Mouse (Mus musculus) olfactory bulb, adult 2 months (tissue): ENCODE results near the gene Ankrd22. TPM values are rescaled to one million over a fixed set of nuclear protein-coding genes. Genes with fewer than 3 reads are reported as not detected.
A peak's percentile ranks its signal among the peaks of the same experiment; 100 is the strongest.

Source experiments
- H3K27ac ChIP-seq: fragments of 200-500 bp; 2 replicates; pipeline ENCODE4 v1.5.1; 2012; ENCODE audit warnings: low read depth, low read length; ENCODE audit not compliant: insufficient read depth
- H3K4me1 ChIP-seq: fragments of 200-500 bp; 2 replicates; pipeline ENCODE4 v1.6.1; 2012; ENCODE audit warnings: low read length; ENCODE audit not compliant: control insufficient read depth, insufficient read depth
- H3K4me3 ChIP-seq: fragments of 200-500 bp; 2 replicates; pipeline ENCODE4 v1.5.1; 2012; ENCODE audit warnings: mild to moderate bottlenecking, low read depth, low read length, moderate library complexity; ENCODE audit not compliant: insufficient read depth
- CTCF ChIP-seq: fragments of 200-500 bp; IDR thresholded peaks from 2 replicates; pipeline ENCODE4 v1.5.1; 2012; ENCODE audit warnings: low read depth, mild to moderate bottlenecking, low read length, moderate library complexity; ENCODE audit not compliant: insufficient read depth
- POLR2A ChIP-seq: fragments of 200-500 bp; IDR thresholded peaks from 2 replicates; pipeline ENCODE4 v1.6.1; 2012; ENCODE audit warnings: mild to moderate bottlenecking, low read depth, low read length, moderate library complexity; ENCODE audit not compliant: insufficient read depth
- WGBS: fragments of 180-500 bp; shearing (Covaris S2); methylation state at CpG from one replicate; pipeline ENCODE4 v1.1.7; 2018; 5-methylcytosine and 5-hydroxymethylcytosine counted together
- polyA plus RNA-seq: library from polyadenylated mRNA; stranded (reverse); fragments of >200 nt; gene quantifications from 2 replicates; pipeline ENCODE4 v1.2.4, GENCODE M21; 2012; ENCODE audit warnings: low replicate concordance; ENCODE audit not compliant: missing spikeins, insufficient read depth, insufficient read length

Gene Ankrd22
- polyA plus RNA-seq, 1 experiment: not detected

DNA sequence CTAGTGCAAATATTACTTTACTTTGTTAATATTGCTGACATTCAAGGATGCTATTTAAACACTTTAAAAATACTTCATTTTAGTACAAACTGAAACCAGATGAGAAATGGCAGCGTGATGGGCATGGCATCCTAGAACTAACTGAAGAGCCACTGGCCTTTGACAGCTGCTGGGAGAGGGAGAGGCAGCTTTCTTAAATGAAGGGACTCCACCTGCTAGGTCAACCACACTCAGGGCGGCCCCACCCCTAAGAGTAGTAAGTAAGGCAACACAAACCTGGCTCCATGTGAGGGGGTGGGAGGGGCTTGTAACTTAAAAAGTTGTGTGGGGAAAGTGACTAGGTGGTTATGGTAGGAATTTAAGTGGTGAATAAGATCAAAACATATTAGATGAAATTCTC is 36.8 kb upstream of the Ankrd22 start:
- 95% methylated on average over 2 of the region's 2 CpGs for WGBS
- Histone ChIP-seq H3K27ac (no peak overlapping the region), H3K4me3 (no peak overlapping the region), H3K4me1 (no peaks in the 10 kb centered on the region)
- TF ChIP-seq POLR2A (no peak), CTCF (no peak)

GRCm38 (mm10) chr19:34199488-34199887 is 33.6 kb upstream of the Ankrd22 start:
- H3K4me1 ChIP-seq: no peaks in the 10 kb centered on the region
- TF ChIP-seq CTCF (no peak), POLR2A (no peak)
- 74% methylated on average over 2 of the region's 2 CpGs for WGBS
- no peak overlapping the region for H3K4me3 ChIP-seq
- no peak overlapping the region for H3K27ac ChIP-seq

DNA sequence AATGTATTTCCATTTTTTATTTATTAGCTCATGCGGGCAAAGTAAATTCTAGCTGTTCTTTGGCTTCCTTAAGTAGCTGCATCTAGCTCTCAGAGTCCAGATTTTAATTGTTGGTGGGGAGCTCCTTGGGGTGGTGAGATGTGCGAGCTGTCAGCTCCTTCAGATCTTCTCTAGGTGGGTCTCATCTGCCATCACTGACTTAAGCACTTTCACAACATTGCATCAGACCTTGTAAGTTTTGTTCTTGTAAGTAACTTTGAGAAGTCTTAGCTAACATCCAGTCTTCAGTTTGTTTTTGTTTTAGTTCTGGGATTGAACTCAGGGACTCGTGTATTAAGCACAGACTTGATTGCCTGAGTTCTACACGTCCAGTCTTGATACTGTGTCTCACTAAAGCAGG is 33.0 kb upstream of the Ankrd22 start:
- no peak overlapping the region for H3K4me3 ChIP-seq
- no peaks in the 10 kb centered on the region for H3K4me1 ChIP-seq
- H3K27ac ChIP-seq: no peak overlapping the region
- no peak for TF ChIP-seq POLR2A
- no peak for TF ChIP-seq CTCF
- 88% methylated on average over 4 of the region's 4 CpGs for WGBS

DNA sequence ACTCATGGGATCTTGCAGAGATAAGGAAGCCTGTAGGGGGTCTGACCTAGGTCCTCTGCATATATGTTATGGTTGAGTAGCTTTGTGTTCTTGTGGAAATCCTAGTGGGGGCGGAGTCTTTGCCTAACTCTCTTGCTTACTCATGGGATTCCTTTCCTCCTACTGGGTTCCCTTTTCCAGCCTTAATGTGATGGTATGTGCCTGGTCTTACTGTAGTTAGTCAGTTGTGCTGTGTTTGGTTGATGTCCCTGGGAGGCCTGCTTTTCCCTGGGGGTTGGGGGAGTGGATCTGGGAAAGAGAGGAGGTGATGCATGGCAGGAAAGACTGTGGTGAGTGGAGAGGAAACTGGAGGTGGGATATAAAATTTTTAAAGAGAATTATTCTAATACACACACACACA is 32.2 kb upstream of the Ankrd22 start:
- Histone ChIP-seq H3K27ac (no peak overlapping the region), H3K4me1 (0 out of 2 replicates have a peak, but pooled peaks cover 2% of the 10 kb centered on the region), H3K4me3 (no peak overlapping the region)
- 97% methylated on average over 1 of the region's 1 CpGs for WGBS
- TF ChIP-seq POLR2A: no peak
- no peak for TF ChIP-seq CTCF

GRCm38 (mm10) chr19:34195031-34195430 is 29.2 kb upstream of the Ankrd22 start:
- Histone ChIP-seq H3K4me3 (no peak overlapping the region), H3K4me1 (0 out of 2 replicates have a peak, but pooled peaks cover 6% of the 10 kb centered on the region), H3K27ac (no peak overlapping the region)
- WGBS: 83% methylated on average over 2 of the region's 2 CpGs
- TF ChIP-seq CTCF (no peak), POLR2A (no peak)

DNA sequence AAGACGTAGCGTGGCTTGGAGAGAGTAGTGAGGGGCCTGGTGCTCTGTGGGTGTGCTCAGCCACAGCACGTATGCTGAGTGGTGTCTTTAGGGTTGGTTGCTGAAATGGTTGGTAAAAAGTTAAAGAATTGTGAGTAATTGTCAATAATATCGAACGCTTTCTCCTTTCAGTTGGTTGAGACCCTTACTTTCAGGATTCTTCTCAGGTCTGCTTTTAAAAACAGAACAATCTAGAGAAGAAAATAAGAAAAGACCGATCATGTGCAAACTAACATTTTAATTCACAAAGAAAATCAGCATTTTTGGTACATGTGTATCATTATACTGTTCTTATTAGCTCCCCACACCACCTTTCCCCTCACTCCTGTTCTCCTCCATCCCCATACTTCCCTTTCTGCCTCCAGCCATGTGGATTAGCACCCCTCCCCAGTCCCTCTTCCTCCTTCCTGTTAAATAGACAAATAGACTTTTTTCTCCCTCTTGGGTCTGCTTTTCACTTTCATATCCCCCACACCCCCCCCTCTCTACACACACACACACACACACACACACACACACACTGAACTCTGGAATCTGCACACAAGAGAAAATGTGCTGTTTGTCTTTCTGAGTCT is 28.4 kb upstream of the Ankrd22 start:
- TF ChIP-seq POLR2A (no peak), CTCF (no peak)
- H3K27ac ChIP-seq: no peak overlapping the region
- 84% methylated on average over 6 of the region's 6 CpGs for WGBS
- H3K4me1 ChIP-seq: 0 out of 2 replicates have a peak, but pooled peaks cover 6% of the 10 kb centered on the region
- no peak overlapping the region for H3K4me3 ChIP-seq

DNA sequence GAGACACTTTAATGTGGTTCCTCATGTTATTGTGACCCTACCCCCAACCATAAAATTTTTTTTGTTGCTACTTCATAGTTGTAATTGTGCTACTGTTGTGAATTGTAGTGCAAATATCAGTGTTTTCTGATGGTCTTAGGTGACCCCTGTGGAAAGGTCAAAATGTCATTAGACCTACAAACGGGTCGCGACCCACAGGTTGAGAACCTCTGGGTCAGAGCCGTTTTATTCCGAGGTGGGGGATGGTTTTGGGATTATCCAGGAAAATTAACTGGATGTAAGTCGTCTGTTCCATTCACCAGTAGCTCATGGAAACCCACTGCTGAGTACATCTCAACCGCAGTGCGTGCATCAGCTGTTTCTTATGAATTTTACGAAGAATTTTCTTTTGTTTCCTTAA is 27.8 kb upstream of the Ankrd22 start:
- WGBS: 64% methylated on average over 9 of the region's 9 CpGs
- TF ChIP-seq POLR2A (no peak), CTCF (no peak)
- H3K27ac ChIP-seq: no peak overlapping the region

GRCm38 (mm10) chr19:34193149-34193548 is 27.3 kb upstream of the Ankrd22 start:
- peak overlapping the region; percentile 48 for H3K4me3 ChIP-seq
- 2% methylated on average over 9 of the region's 9 CpGs for WGBS
- TF ChIP-seq POLR2A (no peak), CTCF (no peak)
- 0 out of 2 replicates have a peak, but pooled peaks cover 6% of the 10 kb centered on the region for H3K4me1 ChIP-seq
- H3K27ac ChIP-seq: peak overlapping the region; percentile 28; the same call in 1 of the 2 replicates

More for the DNA sequence above, 27.8 kb upstream of the Ankrd22 start:
- H3K4me1 ChIP-seq: 0 out of 2 replicates have a peak, but pooled peaks cover 6% of the 10 kb centered on the region
- H3K4me3 ChIP-seq: peak overlapping the region; percentile 5; the same call in 1 of the 2 replicates

DNA sequence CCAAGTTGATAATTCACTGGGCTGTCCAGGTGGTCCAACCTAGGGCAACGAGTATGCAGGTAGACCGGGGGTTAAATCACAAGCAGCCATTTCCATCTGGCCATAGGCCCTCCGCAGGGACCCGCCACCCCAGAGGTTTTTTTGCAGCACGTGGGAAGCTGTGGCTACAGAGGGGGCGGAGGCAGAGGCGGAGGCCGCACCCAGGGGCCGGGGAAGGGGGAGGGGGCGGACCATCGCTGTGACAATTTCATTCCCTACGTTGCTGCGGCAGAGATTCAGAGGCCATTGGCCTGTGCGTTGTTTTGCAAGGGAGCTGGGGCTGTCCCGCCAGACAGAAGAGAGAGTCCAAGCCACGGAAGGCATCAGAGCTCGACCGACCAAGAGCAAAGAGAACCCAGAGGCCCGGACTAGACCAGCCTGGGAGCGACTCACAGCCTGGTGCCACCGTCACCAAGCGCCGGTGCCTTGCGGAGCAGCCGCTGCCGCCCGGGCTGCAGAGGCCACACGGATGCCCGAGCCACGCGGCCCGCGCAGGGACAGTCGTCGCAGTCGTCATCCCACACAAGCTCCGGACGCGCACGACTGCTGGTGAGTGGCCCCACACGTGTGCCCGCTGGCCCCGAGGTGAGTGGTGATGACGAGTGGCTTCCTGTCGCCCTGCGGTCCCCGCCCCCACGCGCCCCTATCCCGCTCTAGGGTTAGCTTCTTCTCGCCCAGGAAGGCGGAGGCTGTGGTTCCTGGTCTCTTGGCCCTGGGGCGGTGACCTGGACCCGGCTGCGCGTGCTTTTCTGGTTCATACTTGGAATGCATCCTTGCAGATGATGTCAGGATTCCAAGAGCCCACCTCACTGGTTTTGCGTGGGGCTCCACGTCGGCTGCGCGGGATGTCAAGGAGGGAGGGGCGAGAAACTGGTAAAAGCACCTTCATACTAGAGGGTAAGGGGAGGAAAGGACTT is 26.4 kb upstream of the Ankrd22 start, which contains the start of gene Stambpl1:
Gene Stambpl1 (plus strand): TSS at position 222 of the 956 bp plus-strand sequence.
- TF ChIP-seq CTCF: no peak
- TF ChIP-seq POLR2A: no peak
- peak within 1 kb of the TSS; percentile 66 for H3K4me3 ChIP-seq
- peak within 1 kb of the TSS; percentile 28 for H3K27ac ChIP-seq
- under 1% methylated on average over 62 of the region's 62 CpGs for WGBS
- H3K4me1 ChIP-seq: 0 out of 2 replicates have a peak, but pooled peaks cover 6% of the 10 kb centered on the region
